Mouse (Mus musculus) testis, adult 2 months (tissue): ENCODE data around the gene Galnt10.

ENCODE experiments used
- CTCF ChIP-seq: fragments of 200-500 bp; IDR thresholded peaks from 2 replicates; pipeline ENCODE4 v1.5.1; 2012; ENCODE audit warnings: low read depth, mild to moderate bottlenecking, inconsistent platforms, low read length, moderate library complexity; ENCODE audit not compliant: control insufficient read depth, insufficient read depth, insufficient replicate concordance
- POLR2A ChIP-seq: fragments of 200-500 bp; IDR thresholded peaks from 2 replicates; pipeline ENCODE4 v1.6.1; 2012; ENCODE audit warnings: low read depth, mild to moderate bottlenecking, inconsistent platforms, low read length, moderate library complexity; ENCODE audit not compliant: control insufficient read depth

GRCm38 (mm10) chr11:57819999-57820581 lies 174.8 kb downstream of the Galnt10 start:
- TF ChIP-seq CTCF: peak; percentile 86
- no peak for TF ChIP-seq POLR2A
